9 mouse cellular contexts compared by ENCODE assay signal in the genomic region with DNA sequence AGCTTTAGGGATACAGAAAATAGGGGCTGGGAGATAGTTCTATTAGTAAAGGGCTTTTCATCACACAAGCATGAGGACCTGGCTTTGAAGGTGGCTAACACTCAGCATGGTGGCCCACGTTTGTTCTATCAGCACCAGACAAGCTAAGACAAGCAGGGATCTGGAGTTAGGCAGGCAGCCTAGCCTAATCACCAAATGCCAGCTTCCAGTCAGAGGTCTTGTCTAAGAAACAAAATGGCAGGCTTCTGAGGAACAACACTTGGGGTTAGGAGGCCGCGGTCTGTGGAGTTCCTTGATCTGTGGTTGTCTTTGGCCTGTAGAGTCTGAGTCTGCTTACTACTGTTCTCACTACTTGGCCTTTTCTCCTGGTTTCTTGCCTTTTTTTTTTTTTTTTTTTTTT. TPM values are rescaled to one million over a fixed set of nuclear protein-coding genes. Genes with fewer than 3 reads are reported as not detected.
DNase-seq lines count a peak whose midpoint lies in the region; ATAC-seq and TF ChIP-seq lines count a peak whose summit lies in the region.
"Had no signal": no experiment of that assay in that cellular context is flagged by ENCODE, and none has a peak within 500 bp of the region (broad histone marks: within the 10 kb centered on the region; RNA-seq: fewer than 3 reads in every experiment).

No protein-coding gene starts in this region.

- peak in 1 of 2 experiments; percentile 17 for DNase-seq in cerebellum, adult 2 months
- no peak for DNase-seq in cerebellum, adult 11-12 months
- DNase-seq in lung, postnatal 36 days, result no peak
- DNase-seq in frontal cortex, postnatal 25 days (ENCODE audit: low spot score in 2 of 2), result no peak
- no peak for DNase-seq in urinary bladder, postnatal 25 days (ENCODE audit: low spot score)
- DNase-seq: right cerebral cortex, adult 18-20 months had no signal

- no peak for ATAC-seq in lung, embryonic 16.5 days (ENCODE audit: low read depth)
- no peak for ATAC-seq in limb, embryonic 12.5 days (ENCODE audit: insufficient number of reproducible peaks, insufficient read depth, low FRiP score, low TSS enrichment, low read depth)
- no peak for ATAC-seq in megakaryocyte progenitor cell, adult 5-6 weeks (replicated peaks; ENCODE audit: poor library complexity)

- H3K4me3 ChIP-seq in cerebellum, adult 2 months (replicated peaks; ENCODE audit: insufficient read depth, low read depth, low read length), result no peak overlapping the region
- no peak overlapping the region for H3K4me3 ChIP-seq in lung, embryonic 16.5 days (ENCODE audit: low read length)
- H3K4me3 ChIP-seq in limb, embryonic 12.5 days (replicated peaks), result no peak overlapping the region

- TF ChIP-seq CTCF in cerebellum, adult 2 months (IDR thresholded peaks at IDR 0.05; ENCODE audit: borderline replicate concordance, insufficient read depth, low read depth, low read length), result no peak

- no peaks in the 10 kb centered on the region for H3K9me3 ChIP-seq in lung, embryonic 16.5 days (ENCODE audit: control insufficient read depth, low read length)
- no peaks in the 10 kb centered on the region for H3K9me3 ChIP-seq in limb, embryonic 12.5 days

- TF ChIP-seq POLR2A in cerebellum, adult 2 months (IDR thresholded peaks at IDR 0.05; ENCODE audit: borderline replicate concordance, insufficient read depth, low read length), result no peak

- peak overlapping the region; percentile 69 for H3K9ac ChIP-seq in lung, embryonic 16.5 days (ENCODE audit: low read length)
- no peak overlapping the region for H3K9ac ChIP-seq in limb, embryonic 12.5 days (replicated peaks)

- no peaks in the 10 kb centered on the region for H3K27me3 ChIP-seq in cerebellum, adult 2 months (ENCODE audit: control insufficient read depth, insufficient read depth, low read length)
- no peaks in the 10 kb centered on the region for H3K27me3 ChIP-seq in lung, embryonic 16.5 days (ENCODE audit: control insufficient read depth, insufficient read depth, low read depth, low read length)
- H3K27me3 ChIP-seq in limb, embryonic 12.5 days, result no peaks in the 10 kb centered on the region

- peak overlapping the region; percentile 76; the same call in 1 of the 2 replicates for H3K27ac ChIP-seq in cerebellum, adult 2 months (ENCODE audit: insufficient read depth, low read length)
- peak overlapping the region; percentile 98 for H3K27ac ChIP-seq in lung, embryonic 16.5 days (ENCODE audit: low read length)
- H3K27ac ChIP-seq in limb, embryonic 12.5 days, result peak overlapping the region; percentile 91

- peaks cover 7% of the 10 kb centered on the region; the same call in 1 of the 2 replicates for H3K4me1 ChIP-seq in cerebellum, adult 2 months (ENCODE audit: control insufficient read depth, insufficient read depth, low read length)
- H3K4me1 ChIP-seq in lung, embryonic 16.5 days (replicated peaks; ENCODE audit: control insufficient read depth, insufficient read depth, low read length), result peaks cover 27% of the 10 kb centered on the region
- peaks cover 33% of the 10 kb centered on the region for H3K4me1 ChIP-seq in limb, embryonic 12.5 days (replicated peaks)

- 91% methylated on average over 3 of the region's 3 CpGs for WGBS in cerebellum, adult 2 months
- WGBS in lung, embryonic 16.5 days, result 86% methylated on average over 3 of the region's 3 CpGs
- 85% methylated on average over 3 of the region's 3 CpGs for WGBS in limb, embryonic 12.5 days

- H3K36me3 ChIP-seq in lung, embryonic 16.5 days (ENCODE audit: control insufficient read depth, insufficient read depth, low read length), result no peaks in the 10 kb centered on the region
- no peaks in the 10 kb centered on the region for H3K36me3 ChIP-seq in limb, embryonic 12.5 days

- H3K4me2 ChIP-seq in lung, embryonic 16.5 days (ENCODE audit: low read depth, low read length), result peak overlapping the region; percentile 62
- H3K4me2 ChIP-seq in limb, embryonic 12.5 days, result 0 out of 2 replicates have a peak overlapping the region, but pooled peaks have one; percentile 59

RNA-seq across cellular contexts. Expression of a gene that starts 0.6 kb away (rescaled TPM):
- 15.4 and 16.7 TPM in 2 replicates for polyA plus RNA-seq in cerebellum, adult 2 months (2012; rRNA removed)
- polyA plus RNA-seq in lung, embryonic 16.5 days (2015; fragmentation: Nextera tagmentation; extraction: Ambion mirVana), result 16.0 and 16.4 TPM in 2 replicates
- polyA plus RNA-seq in limb, embryonic 12.5 days (2016; fragmentation: Nextera tagmentation; extraction: Ambion mirVana), result 11.1 and 12.3 TPM in 2 replicates
- total RNA-seq in megakaryocyte progenitor cell, adult 5-6 weeks (2015), result 2.7 and 3.5 TPM in 2 replicates
- 2.4 and 2.5 TPM in 2 replicates for total RNA-seq in megakaryocyte progenitor cell, adult 5-6 weeks (2017)
